Mouse (Mus musculus) heart, postnatal 0 days (tissue): ENCODE measurements around the gene Tmc6.

Experiments used
- CTCF ChIP-seq: IDR thresholded peaks from 2 replicates; pipeline ENCODE4 v1.5.1; 2016; ENCODE audit warnings: antibody characterized with exemption, control low read depth, low read depth
- EP300 ChIP-seq: IDR thresholded peaks from 2 replicates; pipeline ENCODE4 v1.6.1; 2016; ENCODE audit warnings: antibody characterized with exemption, low read depth

DNA sequence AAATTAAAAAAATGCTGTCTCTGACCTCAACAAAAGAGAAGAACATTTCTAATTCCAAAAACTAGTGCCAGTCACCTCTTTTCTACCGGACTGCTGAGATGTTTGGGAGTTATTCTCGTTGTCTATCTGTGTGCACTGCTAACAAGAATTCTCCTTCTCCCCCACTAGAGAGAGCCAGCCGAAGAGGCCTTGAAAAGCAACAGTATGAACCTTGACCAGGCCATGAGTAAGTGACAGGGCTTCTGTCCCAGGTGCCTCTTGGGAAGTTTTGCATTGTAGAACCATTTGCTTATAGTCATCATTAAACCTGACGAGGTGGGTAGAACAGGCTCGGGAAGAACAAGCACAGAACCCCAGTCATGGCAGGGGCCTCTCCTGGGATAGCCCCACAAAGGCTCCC lies 43.9 kb downstream of the Tmc6 start:
- TF ChIP-seq EP300 (no peak), CTCF (no peak)
